Mouse (Mus musculus) heart, embryonic 14.5 days (tissue): ENCODE results near the gene Serpine1. TPM values are rescaled to one million over a fixed set of nuclear protein-coding genes. Genes with fewer than 3 reads are reported as not detected.

Source experiments
- ATAC-seq: fragments of 200-750 bp; cut with Nextera tagmentation; 2 replicates; pipeline ENCODE4 v1.8.0; 2017; ENCODE audit warnings: low read depth, moderate TSS enrichment; ENCODE audit not compliant: insufficient number of reproducible peaks, insufficient read depth, low FRiP score
- H3K27ac ChIP-seq, 2 experiments: fragments of 200-500 bp in 1 of 2; fragments of 300-500 bp in 1 of 2; sonication (generic) in 1 of 2; replicated peaks in 1 of 2; 2 replicates each; pipeline ENCODE4 v1.5.1; 2012 to 2014; ENCODE audit warnings: low read depth in 2 of 2, low read length in 2 of 2, control low read depth in 1 of 2, mild to moderate bottlenecking in 1 of 2, mixed read lengths in 1 of 2; ENCODE audit not compliant: control insufficient read depth in 1 of 2, insufficient read depth in 1 of 2
- H3K27me3 ChIP-seq: fragments of 300-500 bp; sonication (generic); 2 replicates; pipeline ENCODE4 v1.6.1; 2014; ENCODE audit warnings: mild to moderate bottlenecking, low read length, control low read depth; ENCODE audit not compliant: control insufficient read depth, insufficient read depth
- H3K36me3 ChIP-seq: fragments of 300-500 bp; sonication (generic); 2 replicates; pipeline ENCODE4 v1.6.1; 2014; ENCODE audit warnings: mild to moderate bottlenecking, control low read depth, low read length, mixed read lengths; ENCODE audit not compliant: control insufficient read depth, insufficient read depth
- H3K4me1 ChIP-seq, 2 experiments: fragments of 200-500 bp in 1 of 2; fragments of 300-500 bp in 1 of 2; sonication (generic) in 1 of 2; 2 replicates each; pipeline ENCODE4 v1.6.1; 2012 to 2014; ENCODE audit warnings: low read length in 2 of 2, control low read depth in 1 of 2, mixed read lengths in 1 of 2; ENCODE audit not compliant: control insufficient read depth in 2 of 2, insufficient read depth in 2 of 2
- H3K4me2 ChIP-seq: fragments of 300-500 bp; sonication (generic); 2 replicates; pipeline ENCODE4 v1.6.1; 2014; ENCODE audit warnings: mild to moderate bottlenecking, low read length
- H3K4me3 ChIP-seq, 2 experiments: fragments of 200-500 bp in 1 of 2; fragments of 300-500 bp in 1 of 2; sonication (generic) in 1 of 2; 2 replicates each; pipeline ENCODE4 v1.5.1; 2012 to 2014; ENCODE audit warnings: low read length in 2 of 2, mild to moderate bottlenecking in 2 of 2, control low read depth in 1 of 2, low read depth in 1 of 2, moderate library complexity in 1 of 2; ENCODE audit not compliant: control insufficient read depth in 1 of 2, insufficient read depth in 1 of 2
- H3K9ac ChIP-seq: fragments of 300-500 bp; sonication (generic); 2 replicates; pipeline ENCODE4 v1.6.1; 2014; ENCODE audit warnings: mild to moderate bottlenecking, low read length
- H3K9me3 ChIP-seq: fragments of 300-500 bp; sonication (generic); 2 replicates; pipeline ENCODE4 v1.6.1; 2016; ENCODE audit warnings: low read length, control low read depth; ENCODE audit not compliant: control insufficient read depth
- whole genome bisulfite sequencing: fragments of 180-500 bp; shearing (Covaris S2); extraction: QIAGEN DNeasy Blood & Tissue Kit; methylation state at CpG from one replicate; pipeline ENCODE4 v1.1.7; 2014; 5-methylcytosine and 5-hydroxymethylcytosine counted together
- polyA plus RNA-seq: library from polyadenylated mRNA; unstranded; fragments of >200 nt; fragmentation: Nextera tagmentation; extraction: Ambion mirVana; gene quantifications from 2 replicates; pipeline ENCODE4 v1.2.1, GENCODE M21; 2014

Serpine1 gene
- polyA plus RNA-seq, 1 experiment from 2014 or later: 0.93 TPM

DNA sequence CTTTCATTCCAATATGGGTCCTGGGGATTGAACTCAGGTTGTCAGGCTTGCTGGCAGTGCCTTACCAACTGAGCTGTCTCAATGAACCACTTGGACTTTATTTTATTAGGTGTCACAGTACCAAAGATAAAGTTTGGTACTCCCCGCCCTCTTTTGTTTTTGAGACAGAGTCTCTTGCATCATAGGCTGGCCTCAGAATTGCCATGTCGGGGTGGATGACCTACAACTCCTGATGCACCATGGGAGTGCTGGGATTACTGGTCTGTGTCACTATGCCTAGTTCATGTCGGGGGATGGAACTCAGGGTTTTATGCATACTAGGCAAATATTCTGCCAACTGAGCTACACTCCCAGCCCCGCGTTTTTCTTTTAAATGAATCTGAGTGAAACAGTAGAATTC is 17.2 kb downstream of the Serpine1 start:
- no peak for ATAC-seq
- 79% methylated on average over 5 of the region's 5 CpGs for WGBS
- no peak overlapping the region for H3K9ac ChIP-seq
- no peak overlapping the region for H3K27ac ChIP-seq
- no peaks in the 10 kb centered on the region for H3K36me3 ChIP-seq
- H3K9me3 ChIP-seq: no peaks in the 10 kb centered on the region
- H3K4me2 ChIP-seq: no peak overlapping the region
- H3K4me1 ChIP-seq: no peaks in the 10 kb centered on the region
- no peak overlapping the region for H3K4me3 ChIP-seq
- H3K27me3 ChIP-seq: no peaks in the 10 kb centered on the region

DNA sequence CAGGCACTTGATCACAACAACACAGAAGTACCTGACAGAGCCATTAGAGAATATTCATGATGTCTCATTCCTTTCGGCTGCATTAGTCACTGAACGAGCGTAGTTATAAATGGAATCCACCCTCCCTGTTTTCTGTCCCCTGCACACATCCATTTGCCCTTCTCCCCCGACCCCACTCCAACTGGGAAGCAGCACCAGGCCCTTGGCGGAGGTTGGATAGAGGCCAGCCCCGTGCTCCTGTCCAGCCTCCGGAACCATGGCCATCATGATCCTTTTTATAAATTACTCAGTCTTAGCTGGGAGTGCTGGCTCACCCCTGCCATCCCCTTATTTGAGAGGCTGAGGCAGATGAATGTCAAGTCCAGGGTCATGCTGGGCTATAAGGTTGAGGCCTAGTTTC is 17.8 kb downstream of the Serpine1 start:
- no peaks in the 10 kb centered on the region for H3K4me1 ChIP-seq
- H3K4me3 ChIP-seq: no peak overlapping the region
- no peaks in the 10 kb centered on the region for H3K36me3 ChIP-seq
- 78% methylated on average over 7 of the region's 7 CpGs for WGBS
- no peaks in the 10 kb centered on the region for H3K27me3 ChIP-seq
- H3K9ac ChIP-seq: no peak overlapping the region
- no peak overlapping the region for H3K27ac ChIP-seq
- no peak for ATAC-seq
- no peaks in the 10 kb centered on the region for H3K9me3 ChIP-seq
- no peak overlapping the region for H3K4me2 ChIP-seq

DNA sequence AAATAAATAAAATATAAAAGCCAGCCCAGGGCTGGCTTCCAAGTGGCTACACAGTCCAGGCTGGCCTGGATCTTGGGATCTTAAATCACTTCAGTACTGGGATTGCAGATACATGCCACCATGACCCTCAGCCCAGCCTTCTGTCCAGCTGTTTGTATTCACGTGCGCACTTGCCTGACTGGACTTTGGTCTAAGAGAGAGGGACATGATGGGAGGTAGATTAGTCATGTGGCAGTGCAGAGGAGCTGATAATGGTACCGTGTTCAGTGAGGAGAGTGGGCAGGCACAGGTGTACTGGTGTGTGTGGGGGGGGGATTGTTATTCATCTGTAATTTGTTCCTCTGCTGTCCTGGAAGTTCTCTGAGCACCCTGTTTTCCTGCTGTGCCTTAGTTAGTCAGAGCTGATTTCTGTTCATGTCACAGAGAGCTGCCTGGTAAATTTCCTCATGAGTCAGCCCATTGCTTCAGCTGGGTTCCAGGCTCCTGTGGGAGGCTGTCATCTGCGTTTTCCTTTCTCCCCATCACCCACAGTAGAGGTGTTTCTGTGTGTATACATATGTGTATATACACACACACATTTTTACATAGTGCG is 20.1 kb downstream of the Serpine1 start:
- WGBS: 74% methylated on average over 5 of the region's 5 CpGs
- Histone ChIP-seq H3K27ac (no peak overlapping the region), H3K4me1 (no peaks in the 10 kb centered on the region), H3K9me3 (no peaks in the 10 kb centered on the region), H3K4me3 (no peak overlapping the region), H3K4me2 (no peak overlapping the region), H3K36me3 (no peaks in the 10 kb centered on the region), H3K9ac (no peak overlapping the region), H3K27me3 (no peaks in the 10 kb centered on the region)
- ATAC-seq: no peak

DNA sequence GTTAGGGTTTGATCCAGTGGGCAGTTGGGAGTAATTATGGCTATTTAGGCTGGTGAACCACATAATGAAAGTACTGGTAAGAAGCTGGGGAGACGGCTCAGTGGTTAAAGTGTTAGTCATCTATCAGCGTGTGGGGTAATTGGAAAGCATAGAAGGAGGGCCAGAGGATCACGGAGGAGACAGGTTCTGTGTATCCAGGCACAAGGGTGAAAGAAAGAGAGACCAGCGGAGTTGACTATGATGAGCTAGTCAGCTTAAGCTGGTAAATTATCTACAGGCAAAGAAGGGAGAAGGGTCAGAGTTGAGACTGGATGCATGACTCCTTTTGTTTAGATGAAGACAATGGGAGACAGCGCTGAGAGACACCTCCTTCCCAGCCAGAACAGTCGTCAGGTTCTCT is 20.9 kb downstream of the Serpine1 start:
- no peaks in the 10 kb centered on the region for H3K9me3 ChIP-seq
- H3K4me2 ChIP-seq: no peak overlapping the region
- H3K27me3 ChIP-seq: no peaks in the 10 kb centered on the region
- WGBS: 64% methylated on average over 6 of the region's 6 CpGs
- H3K9ac ChIP-seq: no peak overlapping the region
- peaks cover 0 to 4% of the 10 kb centered on the region in 2 experiments; a peak in 1 of 4 replicates for H3K4me1 ChIP-seq
- no peak for ATAC-seq
- H3K27ac ChIP-seq: no peak overlapping the region
- H3K4me3 ChIP-seq: no peak overlapping the region
- H3K36me3 ChIP-seq: no peaks in the 10 kb centered on the region

DNA sequence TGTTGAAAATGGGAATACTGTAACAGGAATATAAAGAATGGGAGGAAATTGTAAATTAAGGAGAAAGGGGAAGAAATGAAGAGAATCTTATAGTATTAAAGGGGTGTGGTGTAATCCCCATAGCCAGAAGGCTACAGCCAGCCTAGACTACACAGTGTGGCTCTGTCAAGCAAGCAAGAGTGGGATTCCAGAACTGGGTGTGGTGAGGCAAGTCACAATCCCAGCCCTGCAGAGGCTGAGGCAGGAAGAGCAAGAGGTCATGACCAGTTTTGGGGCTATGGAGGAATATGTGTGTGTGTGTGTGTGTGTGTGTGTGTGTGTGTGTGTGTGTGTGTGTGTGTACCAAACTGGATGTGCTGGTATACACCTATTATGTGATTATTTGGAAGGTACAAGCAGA is 25.1 kb downstream of the Serpine1 start:
- H3K4me2 ChIP-seq: no peak overlapping the region
- H3K27me3 ChIP-seq: no peaks in the 10 kb centered on the region
- no peaks in the 10 kb centered on the region for H3K9me3 ChIP-seq
- ATAC-seq: no peak
- peaks cover 10% of the 10 kb centered on the region for H3K36me3 ChIP-seq
- H3K4me3 ChIP-seq: no peak overlapping the region
- H3K9ac ChIP-seq: no peak overlapping the region
- peaks cover 5 to 6% of the 10 kb centered on the region in 2 experiments; a peak in 3 of 4 replicates for H3K4me1 ChIP-seq
- H3K27ac ChIP-seq: no peak overlapping the region

DNA sequence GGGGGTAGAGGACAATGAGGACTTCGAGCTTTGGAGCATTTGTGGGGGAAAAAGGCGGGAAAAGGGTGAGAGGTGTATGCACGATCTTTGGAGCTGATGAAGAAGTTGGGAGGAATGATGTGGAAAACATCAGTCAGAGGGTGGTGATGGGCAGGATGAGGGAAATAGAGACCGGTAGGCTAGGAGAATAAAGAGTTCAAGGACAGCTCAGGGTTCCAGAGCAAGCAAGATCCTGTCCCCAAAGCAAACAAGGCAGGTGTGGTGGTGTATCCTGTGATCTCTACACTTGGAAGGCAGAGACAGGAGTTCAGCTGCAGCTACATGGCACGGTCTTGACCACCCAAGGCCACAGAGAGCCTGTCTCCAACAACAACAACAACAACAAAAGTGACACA is 25.7 kb downstream of the Serpine1 start:
- Histone ChIP-seq H3K27me3 (no peaks in the 10 kb centered on the region), H3K4me3 (peak overlapping the region; percentile 34 to 72), H3K36me3 (peaks cover 17% of the 10 kb centered on the region), H3K9ac (no peak overlapping the region), H3K4me1 (peaks cover 5 to 6% of the 10 kb centered on the region in 2 experiments; a peak in 3 of 4 replicates), H3K4me2 (peak overlapping the region; percentile 90), H3K9me3 (no peaks in the 10 kb centered on the region), H3K27ac (no peak overlapping the region)
- no peak for ATAC-seq
- 29% methylated on average over 5 of the region's 5 CpGs for WGBS

DNA sequence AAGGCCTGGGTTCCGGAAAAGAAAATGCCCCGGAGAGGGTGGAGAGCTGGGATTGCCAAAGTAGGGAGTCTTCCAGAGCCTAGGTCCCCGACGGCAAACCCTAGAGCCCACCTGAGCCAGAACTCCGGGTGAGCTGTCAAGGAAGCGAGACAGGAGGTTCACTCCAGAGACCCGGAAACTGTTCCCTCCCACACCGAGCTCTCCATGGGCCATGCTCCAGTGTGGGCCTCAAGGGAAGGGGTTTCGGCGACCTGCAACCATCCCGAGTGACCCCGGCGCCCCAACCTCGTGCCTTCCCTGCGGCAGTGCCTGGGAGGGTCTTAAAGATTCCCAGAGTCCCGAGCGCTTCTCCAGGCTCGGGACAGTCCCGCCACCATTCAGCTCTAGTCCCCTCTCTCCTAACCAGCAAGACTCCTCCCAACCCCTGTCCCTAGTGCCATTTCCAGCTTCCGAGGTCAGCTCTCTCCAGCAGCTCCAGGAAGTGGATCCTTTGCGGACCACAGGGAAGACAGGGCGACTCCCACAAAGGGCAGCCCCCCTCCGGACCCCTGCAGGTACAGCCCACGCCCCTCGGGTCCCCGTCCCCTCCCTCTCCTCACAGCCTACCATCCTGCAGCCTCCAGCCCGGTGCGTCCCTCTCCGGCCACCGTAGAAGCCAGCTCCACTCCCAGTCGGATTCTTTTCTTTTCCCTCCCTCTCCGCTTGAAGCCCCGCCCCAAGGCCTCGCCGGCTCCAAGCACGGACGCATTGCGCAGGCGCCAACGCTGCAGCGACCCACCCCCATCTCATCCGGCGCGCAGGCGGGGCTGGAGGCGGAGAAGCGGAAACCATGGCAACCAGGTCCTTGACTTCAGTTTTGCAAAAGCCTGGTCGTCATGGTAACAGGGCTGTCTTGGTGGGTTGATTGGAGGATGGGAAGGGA is 26.4 kb downstream of the Serpine1 start, which contains the start of gene Ap1s1:
TSS of gene Ap1s1 (minus strand) at position 734 of the 922 bp plus-strand sequence.
- under 1% methylated on average over 46 of the region's 48 CpGs for WGBS
- Histone ChIP-seq H3K36me3 (peaks cover 22% of the 10 kb centered on the region), H3K4me2 (peak within 1 kb of the TSS; percentile 90)

More for the DNA sequence above, 26.4 kb downstream of the Serpine1 start, which contains the start of gene Ap1s1:
- Histone ChIP-seq H3K27me3 (no peaks in the 10 kb centered on the region), H3K9me3 (no peaks in the 10 kb centered on the region), H3K27ac (peak within 1 kb of the TSS; percentile 25 to 55; a peak in 3 of 4 replicates), H3K4me3 (peak within 1 kb of the TSS; percentile 70 to 72), H3K9ac (peak within 1 kb of the TSS; percentile 89), H3K4me1 (peaks cover 5 to 6% of the 10 kb centered on the region in 2 experiments; a peak in 3 of 4 replicates)
- ATAC-seq: peak; percentile 83
